Mouse (Mus musculus): ENCODE data around the gene Atp8a1.

Gene Atp8a1

DNA sequence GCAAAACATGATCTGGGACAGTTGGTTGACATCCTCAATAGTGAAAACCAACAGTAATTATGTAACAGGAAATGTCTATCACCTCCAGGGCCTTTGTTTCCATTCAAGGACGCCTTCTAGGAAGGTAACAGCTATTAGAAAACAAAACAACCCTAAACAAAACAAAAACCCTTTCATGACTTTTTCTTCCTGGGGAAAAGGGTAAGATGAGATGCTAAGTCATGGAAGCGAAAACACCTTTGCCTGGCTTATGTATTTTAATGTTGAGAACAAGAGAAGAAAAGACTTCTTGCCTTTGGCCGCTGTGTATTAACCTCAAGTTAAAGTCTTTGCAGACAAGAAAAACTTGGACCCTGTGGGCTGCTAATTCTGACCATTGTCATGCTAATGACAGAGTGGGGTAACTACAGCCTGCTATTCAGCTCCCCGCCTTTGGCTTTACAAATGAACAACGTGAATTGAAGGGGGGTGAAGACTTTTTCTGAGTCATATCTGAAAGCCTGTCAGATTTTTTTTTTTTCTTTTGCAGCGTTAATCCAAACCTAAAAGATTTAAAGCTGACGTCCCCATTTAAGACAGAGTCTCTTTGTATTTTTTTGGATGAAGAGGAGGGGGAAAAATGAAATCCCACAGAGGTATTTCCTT lies 214.0 kb downstream of the Atp8a1 start:
- peak; percentile 92 for DNase-seq (ENCODE audit: low read depth, low spot score)

- no peak for DNase-seq (ENCODE audit: low read depth, low spot score)
Measured at GRCm38 (mm10) chr5:67631261-67631660, 216.0 kb downstream of the Atp8a1 start.

- no peak for DNase-seq (ENCODE audit: low read depth, low spot score)
Measured at GRCm38 (mm10) chr5:67629861-67630260, 217.4 kb downstream of the Atp8a1 start.

DNA sequence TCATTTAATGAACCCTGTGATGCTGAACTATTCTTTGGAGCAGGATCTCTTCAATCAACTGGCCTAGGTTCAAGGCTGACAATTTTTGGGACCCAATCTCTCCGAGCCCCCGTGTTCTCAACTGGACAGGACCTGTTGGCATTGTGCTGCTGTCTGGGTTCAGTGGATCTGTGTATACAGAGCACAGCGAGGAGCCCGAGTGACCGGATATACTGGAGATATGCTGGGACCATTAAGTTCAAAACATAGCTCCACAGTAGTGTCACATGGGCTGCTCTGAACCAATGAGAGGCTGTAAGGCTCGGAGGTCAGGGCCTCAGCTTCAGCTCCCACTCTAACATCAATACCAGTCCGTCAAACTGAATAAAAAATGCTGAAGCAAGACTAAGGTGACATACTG lies 217.8 kb downstream of the Atp8a1 start:
- DNase-seq (ENCODE audit: low read depth, low spot score) = no peak

GRCm38 (mm10) chr5:67628180-67628940 lies 218.9 kb downstream of the Atp8a1 start:
- DNase-seq (ENCODE audit: low read depth, low spot score) = no peak

DNA sequence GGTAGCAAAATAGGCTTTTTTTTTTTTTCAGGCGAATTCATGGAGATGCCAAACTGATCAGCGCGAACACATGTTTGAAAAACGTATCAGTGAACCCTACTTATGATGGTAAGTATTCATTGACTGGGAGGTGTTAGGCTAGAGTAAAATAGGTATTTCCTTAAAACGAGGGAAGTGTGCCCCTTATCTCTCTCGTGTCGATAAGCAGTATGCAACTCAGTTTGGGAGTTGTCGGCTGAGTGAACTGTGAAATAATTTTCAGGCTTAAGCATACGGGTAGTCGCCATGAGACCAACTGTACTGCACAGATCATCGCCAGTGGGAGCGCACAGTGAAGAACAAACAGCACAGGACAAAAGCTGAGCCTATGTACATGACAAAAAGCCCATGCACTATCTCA lies 226.0 kb downstream of the Atp8a1 start:
- no peak for DNase-seq (ENCODE audit: low read depth, low spot score)

- no peak for DNase-seq (ENCODE audit: low read depth, low spot score)
Measured at GRCm38 (mm10) chr5:67609520-67609837, 237.8 kb downstream of the Atp8a1 start.

DNA sequence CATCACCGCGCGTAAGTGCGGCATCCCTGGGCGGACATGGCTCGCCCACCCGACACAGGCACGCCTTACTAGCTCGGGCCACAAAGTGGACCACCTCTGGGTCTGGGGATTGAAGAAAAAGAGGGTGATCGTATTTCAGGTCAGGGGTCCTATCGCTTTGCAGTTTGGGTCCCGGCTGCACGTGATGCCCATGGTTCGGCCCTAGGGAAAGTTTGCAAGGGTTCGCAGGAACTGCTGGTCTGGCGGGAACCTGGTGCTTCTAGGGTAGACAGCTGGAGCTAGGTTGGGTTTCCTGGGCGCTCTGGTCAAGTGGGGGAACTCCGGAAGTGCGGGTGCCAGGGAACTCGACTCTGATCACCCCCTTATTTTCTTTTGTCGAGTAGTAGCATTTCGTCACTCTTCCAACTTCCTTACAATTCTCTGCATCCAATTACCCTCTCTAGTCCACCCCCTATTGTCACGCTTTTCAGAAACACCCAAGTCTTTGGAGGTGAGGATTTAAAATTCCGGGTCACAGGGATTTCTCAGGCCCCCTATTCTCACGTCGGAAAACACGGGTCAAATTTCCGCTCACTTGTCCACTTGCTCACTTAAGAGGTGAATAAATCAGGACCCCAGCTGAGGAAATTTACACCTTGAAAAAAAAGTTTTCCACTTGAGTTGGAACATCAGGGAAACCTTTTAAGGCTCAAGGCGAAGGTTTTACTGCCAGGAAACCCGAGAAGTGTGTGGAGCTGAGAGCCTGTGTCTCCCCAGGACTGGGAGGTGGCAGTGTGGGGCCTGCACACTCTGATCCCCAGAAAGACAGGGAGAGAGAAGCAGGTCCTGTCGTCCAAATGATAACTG lies 238.3 kb downstream of the Atp8a1 start:
- DNase-seq (ENCODE audit: low read depth, low spot score) = no peak

- peak; percentile 49 for DNase-seq (ENCODE audit: low read depth, low spot score)
Measured at GRCm38 (mm10) chr5:67607804-67608673, 239.2 kb downstream of the Atp8a1 start, which contains the start of gene Shisa3. Shisa3 (plus strand) TSS chr5:67607882.

- DNase-seq (ENCODE audit: low read depth, low spot score) = no peak
Measured at GRCm38 (mm10) chr5:67606916-67607803, 240.1 kb downstream of the Atp8a1 start.

- no peak for DNase-seq (ENCODE audit: low read depth, low spot score)
Measured at GRCm38 (mm10) chr5:67605951-67606350, 241.3 kb downstream of the Atp8a1 start.

- no peak for DNase-seq (ENCODE audit: low read depth, low spot score)
Measured at GRCm38 (mm10) chr5:67599935-67600334, 247.3 kb downstream of the Atp8a1 start.

- DNase-seq (ENCODE audit: low read depth, low spot score) = no peak
Measured at GRCm38 (mm10) chr5:67595629-67596028, 251.6 kb downstream of the Atp8a1 start.

DNA sequence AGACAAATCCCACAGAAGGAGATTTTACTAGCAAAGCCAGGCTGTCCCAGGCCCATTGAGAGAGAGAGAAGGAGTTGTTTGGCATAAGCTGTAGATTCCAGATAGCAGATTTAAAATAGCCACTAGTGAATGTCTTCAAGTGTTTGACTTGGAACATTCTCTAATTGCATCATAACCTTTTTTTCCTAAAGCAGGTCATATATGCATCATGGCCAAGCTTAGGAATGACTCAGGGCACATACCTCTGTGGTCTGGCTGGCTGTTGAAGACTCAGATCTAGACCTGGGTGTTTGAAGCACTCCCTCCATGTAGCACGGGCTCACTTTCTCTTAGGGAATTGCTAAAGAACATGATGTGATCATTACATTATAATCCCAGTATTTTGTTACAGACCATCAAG lies 252.2 kb downstream of the Atp8a1 start:
- no peak for DNase-seq (ENCODE audit: low read depth, low spot score)

- peak; percentile 21 for DNase-seq (ENCODE audit: low read depth, low spot score)
Measured at GRCm38 (mm10) chr5:67579725-67580633, 267.3 kb downstream of the Atp8a1 start.

GRCm38 (mm10) chr5:67575705-67576104 lies 271.5 kb downstream of the Atp8a1 start:
- no peak for DNase-seq (ENCODE audit: low read depth, low spot score)

DNA sequence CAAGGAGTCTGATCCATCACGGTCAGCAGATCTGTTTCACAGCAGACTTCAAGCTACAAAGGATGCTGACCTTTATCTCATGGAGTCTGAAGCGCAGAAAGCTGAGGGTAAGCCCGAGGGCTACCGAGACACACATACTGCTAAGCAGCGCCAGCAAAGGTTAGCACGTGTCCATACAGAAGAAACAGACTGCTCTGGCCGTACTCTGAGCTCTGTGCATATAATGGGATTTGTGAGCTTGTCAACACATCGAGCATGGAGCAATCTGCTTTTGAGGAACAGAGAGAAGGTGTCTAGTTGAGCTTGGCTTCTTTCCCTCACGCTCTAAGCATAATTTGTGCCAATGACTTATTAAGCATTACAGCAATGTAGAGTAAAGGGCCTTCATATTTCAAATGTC lies 273.2 kb downstream of the Atp8a1 start:
- no peak for DNase-seq (ENCODE audit: low read depth, low spot score)

GRCm38 (mm10) chr5:67572552-67573155 lies 274.6 kb downstream of the Atp8a1 start:
- no peak for DNase-seq (ENCODE audit: low read depth, low spot score)

All from ES-CJ7 (cell line).